Mouse (Mus musculus): ENCODE results near the gene Pacs1. TPM values are rescaled to one million over a fixed set of nuclear protein-coding genes. Genes with fewer than 3 reads are reported as not detected.
A peak's percentile ranks its signal among the peaks of the same experiment; 100 is the strongest.

Pacs1 gene
- polyA plus RNA-seq, 1 experiment from 2014 or later = 30.5 TPM

DNA sequence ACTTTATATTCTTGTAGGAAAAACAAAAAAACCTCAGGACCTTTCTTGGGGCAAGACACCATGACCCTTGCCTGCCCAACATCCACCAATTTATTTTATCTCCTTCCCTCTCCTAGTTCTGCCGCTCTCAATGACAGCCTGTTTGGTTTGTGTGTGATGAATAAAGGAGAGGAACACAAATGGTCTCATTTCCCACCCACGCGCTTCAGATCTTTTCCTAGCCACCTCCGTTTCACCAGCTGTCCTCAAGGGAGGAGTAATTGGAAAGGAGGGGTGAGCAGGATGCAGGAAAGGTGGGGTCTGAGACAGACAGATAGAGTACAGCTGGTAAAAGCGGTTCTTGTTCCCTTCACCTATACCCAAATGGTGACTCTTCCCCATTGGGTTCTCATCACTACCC, 23.7 kb upstream of the Pacs1 start:
- H3K4me3 ChIP-seq (ENCODE audit: low read depth, low read length) = no peak overlapping the region

DNA sequence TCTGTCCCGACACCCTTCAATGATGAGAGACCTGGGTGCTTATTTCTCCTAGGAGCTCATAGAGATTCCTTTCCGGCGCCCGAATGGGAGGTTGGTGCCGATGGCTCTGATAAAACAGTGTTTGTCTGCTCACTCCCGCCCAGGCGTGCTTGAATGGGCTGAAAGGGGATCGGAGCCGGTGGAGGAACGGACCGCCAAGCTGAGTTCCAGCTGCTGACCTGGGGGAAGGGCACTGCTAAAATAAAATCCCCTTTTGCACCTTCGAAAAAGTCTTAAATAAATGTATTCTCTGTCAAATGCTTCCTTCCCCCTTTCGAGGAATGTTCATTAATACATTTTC, 22.8 kb upstream of the Pacs1 start:
- Histone ChIP-seq H3K36me3 (ENCODE audit: control insufficient read depth, insufficient read depth, low read length) (peaks cover 8% of the 10 kb centered on the region), H3K27ac (ENCODE audit: low read depth, low read length) (peak overlapping the region; percentile 58; the same call in 1 of the 2 replicates), H3K9me3 (ENCODE audit: control insufficient read depth, low read length) (no peaks in the 10 kb centered on the region), H3K27me3 (ENCODE audit: control insufficient read depth, insufficient read depth, low read length) (no peaks in the 10 kb centered on the region), H3K4me2 (ENCODE audit: low read depth) (peak overlapping the region; percentile 54), H3K4me1 (ENCODE audit: control insufficient read depth, insufficient read depth, low read length) (peaks cover 8% of the 10 kb centered on the region; the same call in 1 of the 2 replicates), H3K9ac (ENCODE audit: low read length) (peak overlapping the region; percentile 68), H3K4me3 (ENCODE audit: low read depth, low read length) (peak overlapping the region; percentile 87)
- ATAC-seq (ENCODE audit: insufficient read depth, low FRiP score, low TSS enrichment) = peak; percentile 55
- 7% methylated on average over 13 of the region's 13 CpGs for WGBS
- no peak for DNase-seq (ENCODE audit: low spot score)

More for the DNA sequence above, 23.7 kb upstream of the Pacs1 start:
- Histone ChIP-seq H3K9ac (ENCODE audit: low read length) (no peak overlapping the region), H3K27me3 (ENCODE audit: control insufficient read depth, insufficient read depth, low read length) (no peaks in the 10 kb centered on the region), H3K27ac (ENCODE audit: low read depth, low read length) (no peak overlapping the region), H3K9me3 (ENCODE audit: control insufficient read depth, low read length) (no peaks in the 10 kb centered on the region), H3K4me2 (ENCODE audit: low read depth) (no peak overlapping the region), H3K36me3 (ENCODE audit: control insufficient read depth, insufficient read depth, low read length) (peaks cover 5% of the 10 kb centered on the region; the same call in 1 of the 2 replicates), H3K4me1 (ENCODE audit: control insufficient read depth, insufficient read depth, low read length) (peaks cover 8% of the 10 kb centered on the region; the same call in 1 of the 2 replicates)
- 65% methylated on average over 5 of the region's 5 CpGs for WGBS
- DNase-seq (ENCODE audit: low spot score) (no peak), ATAC-seq (ENCODE audit: insufficient read depth, low FRiP score, low TSS enrichment) (no peak)

DNA sequence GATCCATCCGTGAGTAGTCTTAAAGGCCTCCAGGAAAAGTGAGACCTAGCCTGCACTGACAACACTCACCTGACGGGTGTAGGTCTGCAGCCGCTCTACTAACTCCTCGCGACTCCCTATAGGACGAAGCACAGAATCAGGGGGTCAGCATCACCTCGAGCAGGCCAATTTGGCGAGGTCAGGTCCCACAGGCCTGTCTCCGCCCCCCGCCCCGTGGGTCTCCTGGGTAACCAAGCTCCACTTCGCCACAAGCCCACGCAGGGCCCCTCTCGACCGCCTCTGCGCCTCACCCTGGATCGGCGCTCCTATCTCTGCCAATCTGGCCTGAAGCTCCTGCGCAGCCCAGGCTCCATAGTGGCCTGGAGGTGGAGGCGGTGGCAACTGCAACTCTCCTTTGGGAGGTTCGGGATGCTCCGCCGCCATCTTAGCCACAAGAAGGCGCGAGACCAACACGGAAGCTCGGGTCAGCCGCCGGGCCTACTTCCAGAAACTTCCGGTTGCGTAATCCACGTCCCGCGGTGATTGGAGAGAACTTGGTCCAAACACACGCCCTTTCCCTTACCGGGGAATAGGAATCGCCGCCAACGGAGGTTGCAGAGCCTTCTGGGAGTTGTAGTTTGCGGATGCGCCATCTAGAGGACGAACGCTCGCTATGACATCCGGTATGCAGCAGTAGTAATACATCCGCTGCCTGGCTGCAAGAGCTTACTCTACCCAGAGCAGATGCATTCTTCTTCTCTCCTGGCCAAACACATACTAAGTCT, 22.2 kb upstream of the Pacs1 start, which contains the start of gene Sf3b2:
Gene Sf3b2, minus strand, starts transcription at position 484 of the 764 bp plus-strand sequence.
- DNase-seq (ENCODE audit: low spot score) (peak; percentile 97), ATAC-seq (ENCODE audit: insufficient read depth, low FRiP score, low TSS enrichment) (peak; percentile 95)
- Histone ChIP-seq H3K9me3 (ENCODE audit: control insufficient read depth, low read length) (no peaks in the 10 kb centered on the region), H3K4me1 (ENCODE audit: control insufficient read depth, insufficient read depth, low read length) (peaks cover 8% of the 10 kb centered on the region; the same call in 1 of the 2 replicates), H3K9ac (ENCODE audit: low read length) (peak within 1 kb of the TSS; percentile 89), H3K36me3 (ENCODE audit: control insufficient read depth, insufficient read depth, low read length) (peaks cover 11% of the 10 kb centered on the region), H3K27me3 (ENCODE audit: control insufficient read depth, insufficient read depth, low read length) (no peaks in the 10 kb centered on the region), H3K4me2 (ENCODE audit: low read depth) (peak within 1 kb of the TSS; percentile 54), H3K4me3 (ENCODE audit: low read depth, low read length) (peak within 1 kb of the TSS; percentile 87), H3K27ac (ENCODE audit: low read depth, low read length) (peak within 1 kb of the TSS; percentile 66)
- under 1% methylated on average over 46 of the region's 46 CpGs for WGBS

DNA sequence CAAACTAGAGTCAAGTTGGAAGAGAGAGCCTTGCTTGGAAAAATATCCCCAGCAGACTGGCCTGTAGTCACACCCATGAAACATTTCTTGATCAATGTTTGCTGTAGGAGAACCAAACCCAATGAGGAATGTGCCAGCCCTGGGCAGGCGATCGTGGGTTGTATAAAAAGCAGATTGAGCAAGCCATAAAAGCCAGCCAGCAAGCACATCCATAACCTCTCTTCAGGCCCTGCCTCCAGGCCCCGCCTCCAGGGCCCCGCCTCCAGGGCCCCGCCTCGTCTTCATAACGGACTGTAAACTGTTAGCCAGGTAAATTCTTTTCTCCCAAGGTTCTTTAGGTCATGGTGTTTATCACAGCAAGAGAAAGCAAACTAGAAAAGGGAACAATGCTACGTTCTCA, 5.5 kb upstream of the Pacs1 start:
- DNase-seq (ENCODE audit: low spot score) = no peak
- H3K4me1 ChIP-seq (ENCODE audit: control insufficient read depth, insufficient read depth, low read length) = peaks cover 4% of the 10 kb centered on the region; the same call in 1 of the 2 replicates
- H3K9ac ChIP-seq (ENCODE audit: low read length) = no peak overlapping the region
- no peak overlapping the region for H3K4me2 ChIP-seq (ENCODE audit: low read depth)
- no peak for ATAC-seq (ENCODE audit: insufficient read depth, low FRiP score, low TSS enrichment)
- WGBS = 79% methylated on average over 8 of the region's 8 CpGs
- no peak overlapping the region for H3K27ac ChIP-seq (ENCODE audit: low read depth, low read length)
- peaks cover 30% of the 10 kb centered on the region for H3K36me3 ChIP-seq (ENCODE audit: control insufficient read depth, insufficient read depth, low read length)
- H3K4me3 ChIP-seq (ENCODE audit: low read depth, low read length) = no peak overlapping the region
- no peaks in the 10 kb centered on the region for H3K9me3 ChIP-seq (ENCODE audit: control insufficient read depth, low read length)
- H3K27me3 ChIP-seq (ENCODE audit: control insufficient read depth, insufficient read depth, low read length) = no peaks in the 10 kb centered on the region

DNA sequence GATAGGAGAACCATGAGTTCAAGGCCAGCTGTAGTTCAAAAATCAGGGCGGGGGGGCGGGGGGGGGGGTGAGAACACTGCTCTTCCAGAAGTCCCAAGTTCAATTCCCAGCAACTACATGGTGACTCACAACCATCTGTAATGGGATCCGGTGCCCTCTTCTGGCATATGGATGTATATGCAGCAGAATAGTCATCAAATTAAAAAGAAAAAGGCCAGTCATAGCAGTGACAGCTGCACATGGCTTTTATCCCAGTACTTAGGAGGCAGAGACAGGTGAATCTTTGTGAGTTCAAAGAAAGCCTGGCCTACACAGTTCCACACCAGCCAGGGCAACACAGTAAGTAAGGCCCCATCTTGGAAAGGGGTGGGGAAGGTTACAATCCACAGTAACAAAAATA, 4.2 kb upstream of the Pacs1 start:
- no peak for DNase-seq (ENCODE audit: low spot score)
- Histone ChIP-seq H3K4me1 (ENCODE audit: control insufficient read depth, insufficient read depth, low read length) (peaks cover 5% of the 10 kb centered on the region), H3K36me3 (ENCODE audit: control insufficient read depth, insufficient read depth, low read length) (peaks cover 28% of the 10 kb centered on the region), H3K9me3 (ENCODE audit: control insufficient read depth, low read length) (no peaks in the 10 kb centered on the region), H3K27me3 (ENCODE audit: control insufficient read depth, insufficient read depth, low read length) (no peaks in the 10 kb centered on the region), H3K27ac (ENCODE audit: low read depth, low read length) (no peak overlapping the region), H3K4me3 (ENCODE audit: low read depth, low read length) (no peak overlapping the region), H3K4me2 (ENCODE audit: low read depth) (no peak overlapping the region), H3K9ac (ENCODE audit: low read length) (no peak overlapping the region)
- no peak for ATAC-seq (ENCODE audit: insufficient read depth, low FRiP score, low TSS enrichment)
- WGBS = 85% methylated on average over 3 of the region's 3 CpGs

DNA sequence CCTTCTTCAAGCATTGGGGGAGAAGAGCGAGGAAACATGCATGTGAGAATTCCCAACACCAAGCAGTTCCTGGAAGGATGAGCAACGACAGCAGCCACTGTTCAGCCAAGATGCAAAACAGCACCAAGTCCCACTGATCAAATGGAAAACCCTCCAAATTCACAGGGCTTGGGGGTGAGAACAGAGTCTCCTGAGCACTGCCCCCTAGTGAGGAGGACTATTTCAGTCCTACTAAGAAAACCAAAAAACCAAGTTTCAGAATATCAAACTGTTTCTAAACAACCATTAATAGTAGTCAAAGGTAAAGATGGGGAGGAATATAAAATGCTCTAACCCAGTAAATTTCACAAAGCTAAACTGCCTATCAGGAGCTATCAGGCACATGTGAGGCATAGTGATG, 3.6 kb upstream of the Pacs1 start:
- H3K36me3 ChIP-seq (ENCODE audit: control insufficient read depth, insufficient read depth, low read length) = peaks cover 28% of the 10 kb centered on the region
- H3K9me3 ChIP-seq (ENCODE audit: control insufficient read depth, low read length) = no peaks in the 10 kb centered on the region
- WGBS = 90% methylated on average over 2 of the region's 2 CpGs
- no peak overlapping the region for H3K4me2 ChIP-seq (ENCODE audit: low read depth)
- no peak for DNase-seq (ENCODE audit: low spot score)
- H3K4me1 ChIP-seq (ENCODE audit: control insufficient read depth, insufficient read depth, low read length) = peaks cover 11% of the 10 kb centered on the region
- H3K27me3 ChIP-seq (ENCODE audit: control insufficient read depth, insufficient read depth, low read length) = no peaks in the 10 kb centered on the region
- H3K27ac ChIP-seq (ENCODE audit: low read depth, low read length) = no peak overlapping the region
- no peak for ATAC-seq (ENCODE audit: insufficient read depth, low FRiP score, low TSS enrichment)
- H3K4me3 ChIP-seq (ENCODE audit: low read depth, low read length) = no peak overlapping the region
- no peak overlapping the region for H3K9ac ChIP-seq (ENCODE audit: low read length)

DNA sequence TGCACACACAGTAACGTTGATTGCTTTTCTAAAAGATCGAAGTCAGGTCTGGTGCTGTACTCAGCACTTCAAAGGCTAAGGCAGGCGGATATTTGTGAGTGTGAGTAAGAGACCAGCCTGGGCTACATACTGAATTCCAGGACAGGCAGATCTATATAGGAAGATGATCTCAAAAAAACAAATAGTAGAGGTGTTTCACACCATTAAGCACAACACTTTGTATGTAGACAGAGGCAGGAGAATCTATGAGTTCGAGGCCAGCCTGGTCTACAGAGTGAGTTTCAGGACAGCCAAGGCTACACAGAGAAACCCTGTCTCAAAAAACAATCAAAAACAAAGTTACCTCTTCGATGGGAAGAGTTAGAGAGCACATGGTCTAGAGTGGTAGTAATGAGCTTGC, 2.8 kb upstream of the Pacs1 start:
- WGBS = 94% methylated on average over 5 of the region's 5 CpGs
- Histone ChIP-seq H3K4me3 (ENCODE audit: low read depth, low read length) (no peak overlapping the region), H3K4me1 (ENCODE audit: control insufficient read depth, insufficient read depth, low read length) (peaks cover 14% of the 10 kb centered on the region), H3K9me3 (ENCODE audit: control insufficient read depth, low read length) (no peaks in the 10 kb centered on the region), H3K27ac (ENCODE audit: low read depth, low read length) (no peak overlapping the region), H3K4me2 (ENCODE audit: low read depth) (no peak overlapping the region), H3K27me3 (ENCODE audit: control insufficient read depth, insufficient read depth, low read length) (no peaks in the 10 kb centered on the region), H3K9ac (ENCODE audit: low read length) (no peak overlapping the region), H3K36me3 (ENCODE audit: control insufficient read depth, insufficient read depth, low read length) (peaks cover 25% of the 10 kb centered on the region)
- DNase-seq (ENCODE audit: low spot score) (no peak), ATAC-seq (ENCODE audit: insufficient read depth, low FRiP score, low TSS enrichment) (no peak)

DNA sequence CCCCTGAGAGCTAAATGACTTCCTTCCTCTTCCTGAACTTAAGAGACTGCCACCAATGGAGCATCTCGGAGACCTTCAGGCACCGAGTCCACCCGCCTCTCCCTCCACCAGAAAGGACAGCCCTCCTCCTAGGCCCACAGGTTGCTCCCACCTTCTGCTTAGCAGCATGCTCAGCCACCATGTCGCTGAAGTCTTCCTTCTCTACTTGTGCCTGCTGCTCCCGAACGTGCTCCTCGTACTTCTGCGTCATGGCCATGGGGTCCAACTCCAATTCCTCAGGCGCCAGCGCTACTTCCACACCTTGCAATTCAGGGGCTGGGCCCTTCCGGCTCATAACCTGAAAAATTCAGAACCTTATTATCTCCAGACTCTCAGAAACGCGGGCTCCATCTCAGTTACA, 1.7 kb upstream of the Pacs1 start:
- Histone ChIP-seq H3K27me3 (ENCODE audit: control insufficient read depth, insufficient read depth, low read length) (no peaks in the 10 kb centered on the region), H3K27ac (ENCODE audit: low read depth, low read length) (no peak overlapping the region), H3K4me1 (ENCODE audit: control insufficient read depth, insufficient read depth, low read length) (peaks cover 14% of the 10 kb centered on the region), H3K4me2 (ENCODE audit: low read depth) (no peak overlapping the region), H3K9ac (ENCODE audit: low read length) (no peak overlapping the region), H3K36me3 (ENCODE audit: control insufficient read depth, insufficient read depth, low read length) (peaks cover 23% of the 10 kb centered on the region), H3K9me3 (ENCODE audit: control insufficient read depth, low read length) (no peaks in the 10 kb centered on the region), H3K4me3 (ENCODE audit: low read depth, low read length) (no peak overlapping the region)
- 95% methylated on average over 13 of the region's 13 CpGs for WGBS
- DNase-seq (ENCODE audit: low spot score) (no peak), ATAC-seq (ENCODE audit: insufficient read depth, low FRiP score, low TSS enrichment) (no peak)

DNA sequence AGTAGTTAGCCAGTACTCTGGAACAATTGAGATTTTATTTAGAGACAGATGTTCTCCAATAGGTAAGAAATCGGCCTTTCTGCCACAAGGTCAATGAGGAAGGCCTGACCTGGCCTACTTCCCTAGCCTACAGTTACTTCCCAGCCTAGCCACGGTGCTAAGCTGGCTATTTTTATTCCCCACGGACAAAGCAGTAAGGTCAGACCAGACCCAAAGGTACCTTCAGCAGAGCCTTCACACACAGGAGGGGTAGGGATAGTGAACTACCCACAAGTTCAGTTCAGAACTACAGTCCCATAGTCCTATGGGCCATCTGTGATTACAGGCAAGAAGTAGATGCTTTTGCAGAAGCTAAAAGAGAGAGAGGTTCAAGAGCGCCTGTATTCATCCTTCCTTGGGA, 997 bp upstream of the Pacs1 start:
- peaks cover 14% of the 10 kb centered on the region for H3K4me1 ChIP-seq (ENCODE audit: control insufficient read depth, insufficient read depth, low read length)
- no peak for DNase-seq (ENCODE audit: low spot score)
- no peaks in the 10 kb centered on the region for H3K9me3 ChIP-seq (ENCODE audit: control insufficient read depth, low read length)
- no peak overlapping the region for H3K4me2 ChIP-seq (ENCODE audit: low read depth)
- 83% methylated on average over 4 of the region's 4 CpGs for WGBS
- H3K9ac ChIP-seq (ENCODE audit: low read length) = no peak overlapping the region
- H3K27ac ChIP-seq (ENCODE audit: low read depth, low read length) = peak overlapping the region; percentile 68; the same call in 1 of the 2 replicates
- no peak for ATAC-seq (ENCODE audit: insufficient read depth, low FRiP score, low TSS enrichment)
- no peak overlapping the region for H3K4me3 ChIP-seq (ENCODE audit: low read depth, low read length)
- no peaks in the 10 kb centered on the region for H3K27me3 ChIP-seq (ENCODE audit: control insufficient read depth, insufficient read depth, low read length)
- H3K36me3 ChIP-seq (ENCODE audit: control insufficient read depth, insufficient read depth, low read length) = peaks cover 17% of the 10 kb centered on the region

Measured in neural tube, embryonic 11.5 days (tissue).